Mouse (Mus musculus) myocyte (in vitro differentiated cells): ENCODE data around the gene Olfr460.

Source experiments
- CEBPB ChIP-seq: IDR thresholded peaks from 2 replicates; pipeline ENCODE4 v1.6.1; 2011; ENCODE audit warnings: mild to moderate bottlenecking, moderate library complexity; ENCODE audit not compliant: poor library complexity, insufficient read depth, severe bottlenecking
- E2F4 ChIP-seq: IDR thresholded peaks from one replicate; pipeline ENCODE4 v1.6.1; 2011; ENCODE audit warnings: mild to moderate bottlenecking, control low read depth, moderate library complexity; ENCODE audit not compliant: insufficient read depth
- MAX ChIP-seq: IDR thresholded peaks from one replicate; pipeline ENCODE4 v1.6.1; 2011; ENCODE audit warnings: low read depth, mild to moderate bottlenecking, control low read depth
- POLR2A ChIP-seq: IDR thresholded peaks from one replicate; pipeline ENCODE4 v1.6.1; 2011; ENCODE audit warnings: low read depth, mild to moderate bottlenecking, control low read depth, moderate library complexity; ENCODE audit not compliant: insufficient read length
- POLR2AphosphoS2 ChIP-seq: IDR thresholded peaks from one replicate; pipeline ENCODE4 v1.6.1; 2011; ENCODE audit warnings: low read depth, control low read depth; ENCODE audit not compliant: insufficient read length
- SRF ChIP-seq: IDR thresholded peaks from one replicate; pipeline ENCODE4 v1.6.1; 2011; ENCODE audit warnings: low read depth; ENCODE audit not compliant: control insufficient read depth, insufficient read length

DNA sequence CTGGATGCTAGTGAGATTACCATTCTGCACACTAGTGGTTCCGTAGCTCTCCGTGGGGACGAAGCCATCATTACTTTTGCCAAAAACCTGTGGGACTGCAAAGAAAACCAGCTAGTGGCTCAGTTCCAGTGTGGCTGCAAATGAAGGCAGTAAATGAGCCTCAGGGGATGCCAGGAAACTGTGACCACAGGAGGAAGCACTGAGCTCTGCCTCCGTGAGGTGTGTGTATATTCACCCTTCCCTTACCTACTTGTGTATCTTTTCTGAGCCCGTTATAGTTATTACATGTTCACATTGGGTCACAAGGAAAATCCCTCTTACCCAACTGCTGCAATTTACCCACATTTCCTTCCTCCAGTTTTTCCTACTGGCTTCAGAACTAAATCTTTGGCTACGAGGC is 15.0 kb downstream of the Olfr460 start:
- TF ChIP-seq POLR2A (no peak), POLR2AphosphoS2 (no peak), E2F4 (no peak), MAX (no peak), CEBPB (no peak), SRF (no peak)
